Mouse (Mus musculus) cortical plate, adult 2 months (tissue): ENCODE measurements at regions not wholly inside any gene's neighbourhood (a gene's known extent, or its start where the extent isn't known, plus 50 kb on each side); places are given as distances from the start of the nearest gene placed in this dataset.

ENCODE experiments used
- CTCF ChIP-seq: fragments of 200-500 bp; IDR thresholded peaks from 2 replicates; pipeline ENCODE4 v1.5.1; 2011; ENCODE audit warnings: mild to moderate bottlenecking, control low read depth, low read length; ENCODE audit not compliant: insufficient read depth; ENCODE audit errors: extremely low read depth
- POLR2A ChIP-seq: fragments of 200-500 bp; IDR thresholded peaks from 2 replicates; pipeline ENCODE4 v1.6.1; 2011; ENCODE audit warnings: mild to moderate bottlenecking, low read length, control low read depth; ENCODE audit not compliant: insufficient read depth; ENCODE audit errors: extremely low read depth

- TF ChIP-seq POLR2A (no peak), CTCF (no peak)
Measured at GRCm38 (mm10) chr15:8581146-8581913, 61.6 kb upstream of the Gm2310 start.
